Mouse (Mus musculus): ENCODE measurements around the gene Slc16a13. TPM values are rescaled to one million over a fixed set of nuclear protein-coding genes. Genes with fewer than 3 reads are reported as not detected.
A peak's percentile ranks its signal among the peaks of the same experiment; 100 is the strongest.

Gene Slc16a13
- polyA plus RNA-seq, 1 experiment from 2014 or later: 12.9 TPM

GRCm38 (mm10) chr11:70234037-70234436 lies 13.2 kb upstream of the Slc16a13 start:
- DNase-seq (ENCODE audit: low spot score): no peak
- Histone ChIP-seq H3K4me2 (replicated peaks) (no peak overlapping the region), H3K4me3 (replicated peaks; ENCODE audit: low read length) (no peak overlapping the region), H3K9ac (no peak overlapping the region), H3K27ac (no peak overlapping the region), H3K4me1 (replicated peaks; ENCODE audit: control insufficient read depth, insufficient read depth, low read length) (peaks cover 34% of the 10 kb centered on the region), H3K36me3 (replicated peaks; ENCODE audit: control insufficient read depth, insufficient read depth) (peaks cover 19% of the 10 kb centered on the region), H3K27me3 (ENCODE audit: control insufficient read depth, insufficient read depth, low read length) (peaks cover 22% of the 10 kb centered on the region), H3K9me3 (ENCODE audit: control insufficient read depth, low read length) (no peaks in the 10 kb centered on the region)
- WGBS: 64% methylated on average over 5 of the region's 5 CpGs
- ATAC-seq (ENCODE audit: low FRiP score): no peak

- Histone ChIP-seq H3K27ac (no peak overlapping the region), H3K9me3 (ENCODE audit: control insufficient read depth, low read length) (no peaks in the 10 kb centered on the region), H3K4me1 (replicated peaks; ENCODE audit: control insufficient read depth, insufficient read depth, low read length) (peaks cover 27% of the 10 kb centered on the region), H3K36me3 (replicated peaks; ENCODE audit: control insufficient read depth, insufficient read depth) (peaks cover 19% of the 10 kb centered on the region), H3K27me3 (ENCODE audit: control insufficient read depth, insufficient read depth, low read length) (peaks cover 32% of the 10 kb centered on the region), H3K4me2 (replicated peaks) (peak overlapping the region; percentile 50), H3K4me3 (replicated peaks; ENCODE audit: low read length) (peak overlapping the region; percentile 22; the same call in 1 of the 2 replicates), H3K9ac (peak overlapping the region; percentile 48)
- no peak for ATAC-seq (ENCODE audit: low FRiP score)
- DNase-seq (ENCODE audit: low spot score): no peak
- WGBS: 36% methylated on average over 8 of the region's 8 CpGs
These were observed 12.2 kb upstream of the Slc16a13 start for GRCm38 (mm10) chr11:70233016-70233415.

- Histone ChIP-seq H3K4me2 (replicated peaks) (peak overlapping the region; percentile 50), H3K9me3 (ENCODE audit: control insufficient read depth, low read length) (no peaks in the 10 kb centered on the region), H3K27ac (no peak overlapping the region), H3K9ac (peak overlapping the region; percentile 48), H3K4me1 (replicated peaks; ENCODE audit: control insufficient read depth, insufficient read depth, low read length) (peaks cover 26% of the 10 kb centered on the region), H3K27me3 (ENCODE audit: control insufficient read depth, insufficient read depth, low read length) (peaks cover 37% of the 10 kb centered on the region), H3K36me3 (replicated peaks; ENCODE audit: control insufficient read depth, insufficient read depth) (peaks cover 19% of the 10 kb centered on the region), H3K4me3 (replicated peaks; ENCODE audit: low read length) (peak overlapping the region; percentile 22; the same call in 1 of the 2 replicates)
- ATAC-seq (ENCODE audit: low FRiP score): no peak
- DNase-seq (ENCODE audit: low spot score): no peak
- 8% methylated on average over 9 of the region's 10 CpGs for WGBS
These were observed 11.7 kb upstream of the Slc16a13 start for GRCm38 (mm10) chr11:70232546-70232945.

GRCm38 (mm10) chr11:70230239-70230727 lies 9.4 kb upstream of the Slc16a13 start:
- WGBS: 1% methylated on average over 32 of the region's 32 CpGs
- Histone ChIP-seq H3K9me3 (ENCODE audit: control insufficient read depth, low read length) (no peaks in the 10 kb centered on the region), H3K4me3 (replicated peaks; ENCODE audit: low read length) (0 out of 2 replicates have a peak overlapping the region, but pooled peaks have one; percentile 4), H3K4me2 (replicated peaks) (peak overlapping the region; percentile 49), H3K36me3 (replicated peaks; ENCODE audit: control insufficient read depth, insufficient read depth) (peaks cover 12% of the 10 kb centered on the region), H3K9ac (no peak overlapping the region), H3K4me1 (replicated peaks; ENCODE audit: control insufficient read depth, insufficient read depth, low read length) (peaks cover 28% of the 10 kb centered on the region; the same call in 1 of the 2 replicates), H3K27me3 (ENCODE audit: control insufficient read depth, insufficient read depth, low read length) (peaks cover 59% of the 10 kb centered on the region), H3K27ac (no peak overlapping the region)
- peak; percentile 84 for DNase-seq (ENCODE audit: low spot score)
- ATAC-seq (ENCODE audit: low FRiP score): peak; percentile 34

GRCm38 (mm10) chr11:70229260-70230010 lies 8.6 kb upstream of the Slc16a13 start, which contains the start of gene Bcl6b:
Gene Bcl6b, minus strand, starts transcription at chr11:70229798.
- ATAC-seq (ENCODE audit: low FRiP score): no peak
- H3K27me3 ChIP-seq (ENCODE audit: control insufficient read depth, insufficient read depth, low read length): peaks cover 68% of the 10 kb centered on the region
- H3K4me1 ChIP-seq (replicated peaks; ENCODE audit: control insufficient read depth, insufficient read depth, low read length): peaks cover 28% of the 10 kb centered on the region; the same call in 1 of the 2 replicates
- peaks cover 4% of the 10 kb centered on the region; the same call in 1 of the 2 replicates for H3K36me3 ChIP-seq (replicated peaks; ENCODE audit: control insufficient read depth, insufficient read depth)
- WGBS: 4% methylated on average over 39 of the region's 39 CpGs
- H3K4me2 ChIP-seq (replicated peaks): peak within 1 kb of the TSS; percentile 49
- H3K4me3 ChIP-seq (replicated peaks; ENCODE audit: low read length): peak within 1 kb of the TSS; percentile 24
- peak within 1 kb of the TSS; percentile 12; the same call in 1 of the 2 replicates for H3K9ac ChIP-seq
- no peak within 1 kb of the TSS for H3K27ac ChIP-seq
- no peak for DNase-seq (ENCODE audit: low spot score)
- H3K9me3 ChIP-seq (ENCODE audit: control insufficient read depth, low read length): no peaks in the 10 kb centered on the region

- Histone ChIP-seq H3K36me3 (replicated peaks; ENCODE audit: control insufficient read depth, insufficient read depth) (no peaks in the 10 kb centered on the region), H3K4me2 (replicated peaks) (peak overlapping the region; percentile 49), H3K9ac (peak overlapping the region; percentile 12; the same call in 1 of the 2 replicates), H3K4me1 (replicated peaks; ENCODE audit: control insufficient read depth, insufficient read depth, low read length) (peaks cover 28% of the 10 kb centered on the region; the same call in 1 of the 2 replicates), H3K27me3 (ENCODE audit: control insufficient read depth, insufficient read depth, low read length) (peaks cover 73% of the 10 kb centered on the region), H3K27ac (no peak overlapping the region), H3K9me3 (ENCODE audit: control insufficient read depth, low read length) (no peaks in the 10 kb centered on the region), H3K4me3 (replicated peaks; ENCODE audit: low read length) (peak overlapping the region; percentile 24)
- ATAC-seq (ENCODE audit: low FRiP score) (peak; percentile 38; the same call in 1 of the 2 replicates), DNase-seq (ENCODE audit: low spot score) (peak; percentile 81)
- WGBS: 1% methylated on average over 19 of the region's 19 CpGs
These were observed 8.0 kb upstream of the Slc16a13 start for GRCm38 (mm10) chr11:70228828-70229227.

- Histone ChIP-seq H3K27me3 (ENCODE audit: control insufficient read depth, insufficient read depth, low read length) (peaks cover 73% of the 10 kb centered on the region), H3K9ac (no peak overlapping the region), H3K4me3 (replicated peaks; ENCODE audit: low read length) (no peak overlapping the region; the same call in 1 of the 2 replicates), H3K4me1 (replicated peaks; ENCODE audit: control insufficient read depth, insufficient read depth, low read length) (peaks cover 24% of the 10 kb centered on the region; the same call in 1 of the 2 replicates), H3K9me3 (ENCODE audit: control insufficient read depth, low read length) (no peaks in the 10 kb centered on the region), H3K4me2 (replicated peaks) (peak overlapping the region; percentile 49), H3K36me3 (replicated peaks; ENCODE audit: control insufficient read depth, insufficient read depth) (no peaks in the 10 kb centered on the region), H3K27ac (no peak overlapping the region)
- no peak for ATAC-seq (ENCODE audit: low FRiP score)
- 86% methylated on average over 4 of the region's 4 CpGs for WGBS
- no peak for DNase-seq (ENCODE audit: low spot score)
These were observed 6.9 kb upstream of the Slc16a13 start for GRCm38 (mm10) chr11:70227661-70228245.

- H3K27me3 ChIP-seq (ENCODE audit: control insufficient read depth, insufficient read depth, low read length): peaks cover 73% of the 10 kb centered on the region
- DNase-seq (ENCODE audit: low spot score) (no peak), ATAC-seq (ENCODE audit: low FRiP score) (no peak)
- peaks cover 26% of the 10 kb centered on the region; the same call in 1 of the 2 replicates for H3K4me1 ChIP-seq (replicated peaks; ENCODE audit: control insufficient read depth, insufficient read depth, low read length)
- peak overlapping the region; percentile 49 for H3K4me2 ChIP-seq (replicated peaks)
- no peaks in the 10 kb centered on the region for H3K36me3 ChIP-seq (replicated peaks; ENCODE audit: control insufficient read depth, insufficient read depth)
- WGBS: 33% methylated on average over 5 of the region's 5 CpGs
- H3K27ac ChIP-seq: no peak overlapping the region
- peak overlapping the region; percentile 23 for H3K4me3 ChIP-seq (replicated peaks; ENCODE audit: low read length)
- H3K9me3 ChIP-seq (ENCODE audit: control insufficient read depth, low read length): no peaks in the 10 kb centered on the region
- H3K9ac ChIP-seq: peak overlapping the region; percentile 39; the same call in 1 of the 2 replicates
These were observed 6.3 kb upstream of the Slc16a13 start for GRCm38 (mm10) chr11:70227126-70227525.

- Histone ChIP-seq H3K4me3 (replicated peaks; ENCODE audit: low read length) (peak overlapping the region; percentile 23), H3K27me3 (ENCODE audit: control insufficient read depth, insufficient read depth, low read length) (peaks cover 73% of the 10 kb centered on the region), H3K9ac (peak overlapping the region; percentile 39; the same call in 1 of the 2 replicates), H3K9me3 (ENCODE audit: control insufficient read depth, low read length) (no peaks in the 10 kb centered on the region), H3K36me3 (replicated peaks; ENCODE audit: control insufficient read depth, insufficient read depth) (no peaks in the 10 kb centered on the region), H3K4me1 (replicated peaks; ENCODE audit: control insufficient read depth, insufficient read depth, low read length) (peaks cover 30% of the 10 kb centered on the region; the same call in 1 of the 2 replicates), H3K27ac (no peak overlapping the region), H3K4me2 (replicated peaks) (peak overlapping the region; percentile 49)
- no peak for DNase-seq (ENCODE audit: low spot score)
- 7% methylated on average over 18 of the region's 18 CpGs for WGBS
- no peak for ATAC-seq (ENCODE audit: low FRiP score)
These were observed 5.7 kb upstream of the Slc16a13 start for GRCm38 (mm10) chr11:70226602-70226890.

Measured in hindbrain, embryonic 14.5 days (tissue).